Mouse (Mus musculus) yolk sac, embryonic 10.5 days (tissue): ENCODE results near the gene Nup214.

Experiments
- DNase-seq: peaks from one replicate; pipeline ENCODE4 v3.0.0-alpha.2; 2017; ENCODE audit warnings: low spot score

The Nup214 gene

DNA sequence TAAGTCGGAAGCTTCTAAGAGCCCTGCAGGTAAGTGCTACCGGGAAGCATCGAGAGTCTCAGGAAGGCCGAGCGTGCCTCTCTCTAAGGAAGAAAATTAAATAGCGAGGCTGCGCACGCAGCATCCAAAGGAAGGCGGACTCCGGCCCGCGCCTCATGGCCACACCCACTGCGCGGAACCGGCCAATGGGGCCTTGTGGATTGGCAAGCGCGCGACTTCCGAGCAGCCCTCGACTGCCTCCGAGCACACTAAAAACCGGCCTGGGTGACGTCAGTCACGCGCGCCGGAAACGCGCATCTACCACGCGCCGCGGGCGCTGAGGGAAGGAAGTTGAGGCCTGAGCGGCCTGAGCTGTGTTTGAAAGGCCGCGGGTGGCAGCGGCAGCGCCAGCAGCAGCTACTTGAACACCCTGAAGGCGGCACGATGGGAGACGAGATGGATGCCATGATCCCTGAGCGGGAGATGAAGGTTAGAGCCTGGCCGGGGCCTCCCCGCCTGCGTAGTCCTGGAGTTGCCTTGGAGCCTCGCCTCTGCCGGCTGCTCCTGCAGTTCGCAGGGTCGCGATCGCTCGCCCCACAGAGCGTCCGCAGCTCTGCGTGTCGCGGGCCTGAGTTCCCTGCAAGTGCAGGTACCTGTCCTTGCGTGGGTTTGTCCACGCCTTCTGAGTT, at the start of gene Nup214:
Nup214 (plus strand) TSS at position 296 of the 668 bp plus-strand sequence.
- peak; percentile 98 for DNase-seq

DNA sequence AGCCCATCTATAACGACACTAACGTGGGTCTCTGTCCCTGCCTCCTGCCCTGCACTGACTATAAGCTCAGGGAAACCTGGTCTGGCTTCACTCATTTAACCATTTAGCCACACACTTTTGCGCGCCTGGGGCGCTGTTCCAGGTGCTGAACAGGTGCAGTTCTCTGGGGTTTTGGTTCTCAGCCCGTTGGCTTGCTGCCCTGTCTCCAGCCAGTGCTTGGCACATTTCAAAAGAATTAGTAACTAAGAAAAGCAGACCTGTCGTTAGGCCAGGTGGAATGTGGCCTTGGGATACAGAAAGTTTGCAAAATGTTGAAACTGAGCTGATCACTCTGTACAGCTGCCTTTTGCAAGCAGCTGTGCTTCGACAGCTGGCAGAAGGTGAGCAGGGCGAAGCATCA, 49.4 kb upstream of the Nup214 start:
- DNase-seq = no peak

DNA sequence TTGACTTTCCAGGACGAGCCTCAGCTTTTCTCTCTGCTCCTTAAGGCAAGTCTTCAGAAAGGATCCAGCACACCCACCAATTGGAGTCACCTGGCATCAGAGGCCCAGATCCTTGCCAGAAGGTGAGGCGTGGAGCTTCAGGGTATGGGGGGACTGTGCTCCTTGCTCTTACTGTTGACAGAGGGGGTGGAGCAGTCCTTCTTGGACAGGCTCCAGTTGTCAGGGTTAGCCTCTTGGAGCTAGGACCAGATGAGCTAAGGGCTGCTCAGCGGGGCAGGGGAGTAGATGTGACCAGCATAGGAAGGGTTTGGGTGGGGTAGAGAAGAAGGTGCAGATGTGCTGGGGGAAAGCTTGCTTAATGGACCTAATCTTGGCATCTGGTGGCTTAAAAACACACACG, 48.3 kb upstream of the Nup214 start:
- DNase-seq = no peak

DNA sequence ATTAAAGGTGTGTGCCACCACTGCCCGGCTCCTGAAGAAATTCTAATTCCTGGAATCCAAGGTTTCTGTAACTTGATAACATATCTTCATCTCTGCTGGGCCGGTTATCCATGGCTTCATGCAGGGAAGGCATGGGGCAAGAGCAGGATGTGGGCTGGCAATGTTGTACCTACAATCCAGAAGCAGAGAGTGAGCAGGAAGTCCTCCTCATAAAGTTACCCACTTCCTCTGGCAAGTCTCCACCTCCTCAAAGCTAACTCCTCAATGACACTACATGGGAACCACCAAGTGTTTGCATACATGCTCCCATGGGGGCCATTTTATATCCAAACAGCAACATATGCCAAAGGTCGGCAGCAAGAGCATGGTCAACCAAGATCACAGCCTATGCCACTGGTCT, 44.6 kb upstream of the Nup214 start:
- DNase-seq = no peak

DNA sequence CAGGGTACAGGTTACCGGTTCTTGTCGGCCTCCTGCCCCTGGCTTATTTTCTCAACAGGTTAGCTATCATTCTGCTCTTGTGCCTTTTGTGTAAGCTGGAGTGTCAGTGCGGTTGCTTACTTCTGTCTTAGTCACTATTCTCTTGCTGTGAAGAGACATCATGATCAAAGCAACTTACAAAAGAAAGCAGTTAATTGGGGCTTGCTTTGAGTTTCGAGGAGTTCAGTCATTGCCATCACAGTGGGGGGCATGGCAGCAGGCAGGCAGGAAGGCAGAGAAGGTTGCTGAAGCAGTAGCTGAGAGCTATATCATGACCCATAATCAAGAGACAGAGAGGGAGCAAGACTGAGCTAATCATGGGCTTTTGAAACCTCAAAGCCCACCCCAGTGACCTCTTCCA, 39.7 kb upstream of the Nup214 start:
- no peak for DNase-seq

DNA sequence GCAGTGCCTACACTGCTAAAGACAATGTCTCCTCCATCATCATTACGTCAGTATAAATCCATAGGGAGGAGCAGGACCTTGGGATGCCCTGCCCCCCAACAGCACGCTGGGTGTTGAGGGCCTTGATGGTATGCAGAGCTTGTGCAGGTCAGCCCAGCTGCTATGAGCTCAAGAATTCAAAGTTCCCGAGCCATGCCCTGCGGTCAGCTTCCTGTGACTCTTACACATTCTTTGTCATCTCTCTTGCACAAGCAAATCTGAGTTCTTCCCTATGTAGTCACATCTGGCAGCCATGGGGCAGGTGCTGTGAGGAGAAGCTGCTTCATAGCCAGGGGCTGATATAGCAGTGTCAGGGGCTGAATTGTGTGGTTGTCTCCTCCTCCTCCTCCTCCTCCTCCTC, 39.2 kb upstream of the Nup214 start:
- DNase-seq = no peak

DNA sequence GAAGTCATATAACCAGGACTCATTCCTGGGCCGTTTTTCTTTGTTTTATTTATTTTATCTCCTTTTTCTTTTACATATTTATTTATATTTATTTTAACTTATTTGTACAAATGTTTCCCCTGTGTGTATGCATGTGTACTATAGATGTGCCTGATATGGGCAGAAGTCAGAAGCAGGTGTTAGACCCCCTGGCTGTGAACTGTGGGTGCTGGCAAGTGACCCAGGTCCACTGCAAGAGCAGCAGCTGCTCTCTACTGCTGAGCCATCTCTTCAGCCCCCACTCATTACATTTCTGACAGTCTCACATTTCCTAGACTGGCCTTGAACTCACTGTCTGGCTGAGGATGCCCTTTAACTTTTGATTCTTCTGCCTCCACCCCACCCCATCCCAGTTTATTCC, 35.9 kb upstream of the Nup214 start:
- no peak for DNase-seq

DNA sequence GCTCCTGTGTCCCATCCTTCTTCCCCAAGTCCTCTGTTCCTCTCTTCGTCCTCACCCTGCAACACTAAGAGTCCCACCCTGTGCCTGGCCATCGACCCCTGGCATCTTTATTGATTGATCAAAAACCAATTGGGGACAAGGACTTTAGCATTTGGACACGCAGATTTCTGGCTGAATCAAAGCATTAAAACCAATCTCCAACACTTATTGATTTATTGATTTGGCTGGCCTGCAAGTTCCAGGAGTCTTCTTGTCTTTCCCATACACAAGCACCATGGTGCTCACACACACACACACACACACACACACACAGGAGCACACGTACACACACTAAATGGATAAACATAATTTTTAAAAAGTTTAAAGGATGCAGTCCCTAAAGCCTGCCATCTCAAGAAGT, 31.2 kb upstream of the Nup214 start:
- DNase-seq = no peak

DNA sequence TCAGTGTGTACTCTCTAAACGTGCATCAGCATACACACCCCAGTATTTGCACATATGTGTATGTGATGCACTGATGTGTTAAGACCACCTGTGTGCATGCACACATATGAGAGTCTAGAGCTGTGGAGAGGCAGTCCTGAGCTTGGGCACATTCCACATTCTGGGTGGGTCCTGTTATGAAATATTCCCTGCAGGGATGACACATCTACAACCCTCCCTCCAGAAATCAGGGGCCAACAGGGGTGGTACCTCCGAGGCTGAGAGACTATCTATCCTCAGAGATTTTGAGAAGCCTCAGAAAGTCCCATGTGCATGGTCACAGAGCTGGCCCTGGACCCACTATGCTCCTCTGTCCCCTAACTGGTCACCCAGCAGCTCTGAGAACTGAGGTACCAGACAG, 28.7 kb upstream of the Nup214 start:
- DNase-seq = no peak

DNA sequence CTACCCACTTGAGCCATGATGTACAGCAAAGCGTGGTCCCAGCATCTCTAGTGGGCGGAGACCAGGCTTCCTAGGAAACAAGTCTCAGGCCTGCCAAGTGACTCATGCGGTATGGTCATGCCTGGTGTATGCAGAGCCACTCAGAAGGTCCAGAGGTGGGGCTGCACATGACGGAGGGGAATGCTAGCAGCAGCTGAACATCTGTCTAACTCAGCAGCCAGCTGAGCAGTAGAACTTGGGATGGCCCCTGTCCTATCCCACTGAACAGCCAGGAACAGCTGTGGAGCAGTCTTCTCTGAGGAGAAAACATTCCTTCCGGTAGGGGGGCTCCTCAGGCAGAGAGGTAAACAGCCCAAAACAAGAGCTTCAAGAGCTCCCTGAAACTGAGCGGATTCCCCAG, 25.8 kb upstream of the Nup214 start:
- no peak for DNase-seq

DNA sequence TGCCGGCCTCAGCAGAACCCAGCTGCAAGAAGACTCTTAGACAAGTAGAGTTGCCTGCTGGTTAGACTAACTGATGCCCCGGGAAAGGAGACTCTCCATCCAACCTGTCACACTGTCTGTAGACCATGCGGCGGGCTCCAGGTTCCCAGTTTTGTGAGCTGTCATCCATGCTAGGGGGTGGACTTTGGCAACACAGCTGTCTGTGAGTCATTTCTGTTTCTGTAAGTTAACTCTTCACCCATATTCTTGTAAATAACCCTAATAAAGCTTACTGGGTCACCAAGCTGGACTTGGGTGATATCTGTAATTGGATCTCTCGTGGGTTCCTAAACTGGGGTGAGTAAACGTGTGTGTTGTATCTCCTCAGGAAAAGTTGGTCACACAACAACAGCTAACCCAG, 25.4 kb upstream of the Nup214 start:
- no peak for DNase-seq

DNA sequence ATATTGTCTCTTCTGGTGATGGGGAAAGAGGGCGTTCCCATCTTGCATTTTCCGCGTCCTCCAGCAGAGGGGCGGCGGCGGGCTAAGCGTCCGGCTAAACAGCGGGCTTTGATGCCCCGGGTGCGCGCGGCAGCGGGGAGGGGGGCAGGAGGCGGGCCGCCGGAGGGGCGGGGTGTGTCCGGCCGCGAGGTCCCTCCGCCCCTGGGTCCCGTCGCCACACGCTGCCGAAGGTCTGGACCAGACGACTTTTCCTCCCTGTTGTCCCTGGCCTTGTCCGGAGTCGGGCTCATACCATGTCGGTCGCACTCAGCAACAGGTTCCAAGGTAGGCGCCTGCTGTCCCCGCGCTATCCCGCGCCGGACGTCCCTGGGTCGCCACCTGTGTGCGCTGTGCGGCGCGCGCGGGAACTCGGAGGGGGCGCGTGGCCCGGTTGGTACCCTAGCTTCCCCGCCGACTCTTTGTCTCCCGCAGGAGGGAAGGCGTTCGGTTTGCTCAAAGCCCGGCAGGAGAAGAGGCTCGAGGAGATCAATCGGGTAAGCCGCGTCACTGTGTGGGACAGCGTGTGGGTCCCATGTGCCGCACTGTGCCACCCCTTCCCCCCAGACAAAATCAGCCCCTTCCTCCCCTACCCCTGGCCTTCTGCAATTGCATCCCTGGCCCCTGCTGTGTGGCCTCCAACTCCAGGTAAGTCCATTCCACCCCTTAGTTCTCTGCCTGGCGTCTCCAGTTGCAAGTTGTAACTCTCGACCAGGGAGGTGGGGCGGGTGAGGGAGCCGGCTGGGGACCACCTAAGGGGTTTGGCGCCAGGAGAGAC, 24.0 kb upstream of the Nup214 start, which contains the start of gene Aif1l:
Aif1l (plus strand) TSS at position 82 of the 814 bp plus-strand sequence.
- peak; percentile 76 for DNase-seq

DNA sequence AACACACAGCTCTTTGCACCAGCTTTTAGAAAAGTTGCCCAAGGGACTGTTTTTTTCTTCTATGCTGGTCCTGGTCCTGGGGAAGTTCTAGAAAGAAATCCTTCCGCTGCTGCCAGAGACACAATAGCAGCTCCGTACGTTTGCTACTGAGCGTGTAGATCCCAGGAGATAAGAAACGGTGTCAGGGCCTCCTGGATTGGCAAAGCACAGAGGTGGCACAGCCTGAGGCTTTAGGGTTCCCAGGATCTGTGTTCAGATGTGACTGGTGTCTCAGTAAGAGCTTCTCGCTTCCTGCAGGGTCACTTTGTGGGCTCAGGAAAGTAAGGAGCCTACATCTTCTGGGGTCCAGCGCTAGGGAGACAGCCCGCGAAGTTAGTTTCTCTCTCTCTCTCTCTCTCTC, 23.3 kb upstream of the Nup214 start:
- no peak for DNase-seq

DNA sequence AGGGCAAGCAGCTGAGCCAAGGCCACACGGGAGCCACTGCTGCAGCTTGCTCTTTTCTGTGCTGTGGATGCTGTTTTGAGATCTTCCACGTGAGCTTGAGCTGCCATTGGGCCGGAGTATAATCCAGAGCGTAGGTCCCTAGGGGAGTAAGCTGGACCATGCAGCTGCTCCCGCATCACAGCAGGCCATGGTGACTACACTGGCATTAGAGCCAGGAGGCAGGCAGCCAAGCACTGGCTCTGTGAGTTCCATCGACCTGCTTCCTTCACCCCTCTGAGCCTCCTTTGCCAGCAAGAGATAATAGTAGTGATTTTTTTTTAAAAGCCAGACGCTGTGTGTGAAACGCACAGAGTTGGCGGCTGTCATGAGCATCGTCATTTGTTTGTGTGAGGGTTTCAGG, 22.0 kb upstream of the Nup214 start:
- DNase-seq = no peak

DNA sequence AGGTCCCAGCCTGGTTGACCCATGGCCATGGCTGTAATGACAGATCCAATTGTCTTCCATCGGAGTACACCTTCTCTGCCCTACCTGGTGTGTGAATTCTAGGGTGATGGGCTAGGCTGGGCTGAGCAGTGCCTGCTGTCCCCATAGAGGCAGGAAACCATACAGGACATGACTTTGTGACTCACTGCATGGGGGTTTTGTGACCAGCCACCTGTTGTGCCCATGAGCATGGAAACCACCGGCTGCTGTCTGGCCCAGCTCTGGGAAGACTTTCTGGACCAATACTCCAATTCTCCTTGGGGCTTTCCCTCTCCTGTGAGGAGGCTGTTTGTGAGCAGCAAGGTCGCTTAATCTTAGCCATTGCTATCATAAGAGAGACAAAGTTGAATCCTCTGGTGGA, 21.5 kb upstream of the Nup214 start:
- no peak for DNase-seq

DNA sequence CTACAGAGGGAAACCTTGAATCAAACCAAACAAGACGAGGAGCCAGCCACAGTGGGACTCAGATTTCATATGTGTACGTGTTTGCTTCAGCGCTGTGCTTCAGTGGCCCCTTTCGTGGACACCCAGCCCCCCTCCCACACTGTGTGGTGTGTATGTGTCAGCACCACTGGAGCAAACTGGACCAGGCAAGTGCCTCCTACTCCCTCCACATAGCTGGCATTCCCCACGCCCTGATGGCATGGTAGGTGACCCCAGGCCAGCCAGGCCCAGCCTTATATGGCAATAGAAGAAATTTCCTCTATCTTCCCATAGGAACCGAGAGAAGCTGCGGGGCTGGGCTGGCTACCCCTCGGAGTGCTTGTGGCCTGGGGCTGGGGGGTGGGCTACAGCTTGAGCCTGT, 20.5 kb upstream of the Nup214 start:
- no peak for DNase-seq

DNA sequence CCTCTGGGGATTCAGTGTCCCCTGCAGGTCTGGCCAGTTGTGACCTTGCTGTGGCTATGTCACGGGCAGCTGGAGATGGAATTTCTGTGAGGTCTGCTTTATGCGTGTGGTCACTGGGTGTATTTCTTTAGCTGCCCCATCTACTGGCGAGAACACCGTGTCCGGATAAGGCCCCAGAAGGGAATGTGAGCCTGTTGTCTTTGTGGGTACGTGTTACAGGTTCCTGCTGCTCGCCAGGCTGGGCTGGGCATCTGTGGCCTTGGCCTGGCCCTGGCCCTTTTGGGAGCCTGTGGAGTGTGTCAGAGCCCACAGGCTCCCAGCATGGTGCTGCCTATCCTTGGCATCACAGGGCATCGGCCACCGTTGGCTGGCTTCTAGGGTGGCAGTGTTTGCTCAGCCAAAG, 19.5 kb upstream of the Nup214 start:
- no peak for DNase-seq

DNA sequence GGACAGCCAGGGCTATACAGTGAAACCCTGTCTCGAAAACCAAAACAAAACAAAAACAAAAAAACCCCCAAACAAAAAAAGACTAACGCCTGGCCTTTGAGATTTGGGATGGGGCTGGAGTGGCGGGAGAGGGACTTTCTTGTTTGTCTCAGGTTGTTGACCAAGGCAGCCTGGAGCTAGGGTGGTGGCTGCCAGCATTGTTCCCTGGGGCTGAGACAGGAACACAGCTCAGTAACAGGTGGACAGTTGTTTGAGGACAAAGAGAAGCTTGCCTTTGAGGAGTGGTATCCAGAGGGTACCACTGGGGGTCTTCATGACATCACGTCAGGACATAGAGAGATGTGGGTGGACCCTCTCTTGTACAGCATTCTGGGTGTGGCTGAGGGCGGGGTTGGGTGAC, 18.6 kb upstream of the Nup214 start:
- no peak for DNase-seq

DNA sequence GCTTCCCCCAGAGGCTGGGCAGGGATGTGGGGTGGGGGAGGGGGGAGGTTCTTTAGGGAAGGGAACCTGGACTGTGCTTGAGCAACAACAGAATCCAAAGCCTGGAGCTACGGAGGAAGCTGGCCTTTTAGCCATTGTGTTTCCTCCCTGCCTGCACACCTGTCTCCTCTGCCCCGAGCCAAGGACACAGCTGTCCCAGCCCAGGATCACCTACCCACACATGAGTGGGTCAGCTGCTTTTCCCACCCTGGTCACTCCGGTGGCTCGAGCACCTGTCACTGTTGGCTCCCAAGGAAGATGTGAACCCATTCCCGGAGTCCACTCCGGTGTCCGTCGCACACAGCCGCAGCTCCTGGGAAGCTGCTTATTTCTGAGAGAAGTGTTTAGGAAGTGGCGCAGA, 17.0 kb upstream of the Nup214 start:
- DNase-seq = no peak

DNA sequence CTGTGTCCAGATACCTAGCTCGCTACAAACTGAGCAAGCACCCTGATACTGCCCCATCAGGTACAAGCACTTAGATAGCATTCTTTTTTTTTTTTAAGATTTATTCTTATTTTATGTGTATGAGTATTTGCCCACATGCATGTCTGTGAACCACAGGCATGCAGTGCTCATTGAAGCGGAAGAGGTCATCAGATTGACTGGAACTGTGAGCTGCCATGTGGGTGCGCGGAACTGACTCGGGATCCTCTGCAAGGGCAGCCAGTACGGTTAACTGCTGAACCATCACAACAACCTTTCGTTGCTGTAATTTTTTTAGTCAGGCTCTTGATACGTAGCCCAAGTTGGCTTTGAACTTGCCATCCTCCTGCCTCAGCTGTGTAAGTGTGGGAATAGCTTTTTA, 13.2 kb upstream of the Nup214 start:
- no peak for DNase-seq

DNA sequence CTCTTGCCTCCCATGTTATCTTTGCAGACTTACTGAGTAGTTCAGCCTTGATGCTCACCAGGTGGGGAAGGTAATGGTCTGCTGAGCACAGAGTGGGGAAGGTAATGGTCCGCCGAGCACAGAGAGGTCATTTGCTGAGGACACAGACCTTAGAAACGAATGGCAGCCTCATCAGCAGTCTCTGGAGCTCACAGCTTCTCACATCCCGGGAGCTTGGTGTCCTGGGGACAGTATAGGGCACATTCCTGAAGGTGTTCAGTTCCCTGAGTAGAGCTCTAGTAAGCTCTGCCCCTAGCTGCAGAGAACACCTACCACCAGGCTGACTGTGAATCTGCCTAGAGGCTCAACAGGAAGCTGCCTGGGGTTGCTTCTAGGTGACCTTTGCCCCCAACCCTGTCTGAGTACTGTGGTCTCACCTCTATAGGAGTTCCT, 12.4 kb upstream of the Nup214 start:
- peak; percentile 80 for DNase-seq

DNA sequence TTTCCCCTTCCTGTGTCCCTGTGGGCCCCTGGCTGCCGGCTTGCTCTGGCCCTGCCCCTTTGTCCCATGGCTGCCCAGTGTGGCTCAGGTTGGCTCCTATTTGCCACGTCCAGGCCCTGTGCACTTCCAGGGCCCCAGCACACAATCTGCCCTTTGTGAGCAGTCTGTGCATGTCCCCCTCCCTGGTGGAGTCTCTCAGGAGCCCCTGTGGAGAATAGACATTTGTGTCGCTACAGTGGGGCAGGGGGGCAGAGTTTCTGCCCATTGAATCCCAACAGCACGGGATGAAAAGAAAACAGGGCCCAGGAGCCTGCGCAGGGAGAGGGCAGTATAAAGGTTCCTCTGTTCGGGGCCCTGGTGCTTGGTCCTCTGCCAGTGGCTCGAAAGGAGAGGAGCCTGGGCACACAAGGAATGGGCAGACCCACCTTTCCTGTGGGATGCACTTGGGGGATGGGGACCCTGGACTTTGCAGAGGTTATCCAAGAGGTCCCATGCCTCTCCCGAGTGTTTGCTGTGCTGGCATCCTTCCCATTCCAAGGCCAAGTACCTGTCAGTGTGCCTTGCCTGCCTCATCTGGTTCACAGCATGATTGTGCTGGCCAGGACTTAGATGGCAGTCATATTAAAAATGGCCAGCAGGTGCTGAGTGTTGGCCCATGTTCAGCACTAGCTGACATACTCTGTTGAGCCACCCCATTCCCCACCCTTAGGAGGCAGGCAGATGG, 11.6 kb upstream of the Nup214 start:
- DNase-seq = no peak

DNA sequence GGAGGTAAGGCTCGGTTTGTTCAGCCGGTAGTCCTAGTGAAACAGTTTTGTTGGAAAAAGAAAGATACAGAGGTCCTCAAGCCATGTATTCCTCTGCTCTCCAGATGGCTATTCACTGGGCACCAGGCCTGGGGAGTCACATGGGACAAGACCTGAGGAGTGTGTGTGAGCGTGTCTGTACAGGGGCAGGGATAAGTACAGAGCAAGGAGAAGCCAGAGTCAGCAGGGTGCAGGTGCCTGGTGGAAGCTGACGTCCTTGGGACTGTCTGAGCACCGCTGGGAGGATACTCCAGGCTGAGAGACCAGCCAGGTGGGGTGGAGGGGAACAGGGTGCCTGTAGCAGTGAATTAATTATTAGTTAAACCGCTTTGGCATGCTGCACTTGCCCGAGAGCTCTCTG, 10.7 kb upstream of the Nup214 start:
- no peak for DNase-seq
